ENCODE assay signal across 16 mouse cellular contexts in genomic region chr2:28798390-28798789, GRCm38 (mm10). TPM values are rescaled to one million over a fixed set of nuclear protein-coding genes. Genes with fewer than 3 reads are reported as not detected.
A peak's percentile ranks its signal among the peaks of the same experiment; 100 is the strongest.
DNase-seq lines count a peak whose midpoint lies in the region; ATAC-seq and TF ChIP-seq lines count a peak whose summit lies in the region.
"Had no signal": no experiment of that assay in that cellular context is flagged by ENCODE, and none has a peak within 500 bp of the region (broad histone marks: within the 10 kb centered on the region; RNA-seq: fewer than 3 reads in every experiment).

No protein-coding gene starts in this region.

- peak overlapping the region; percentile 46 for H3K27ac ChIP-seq in heart, embryonic 11.5 days (ENCODE audit: low read depth, low read length)
- H3K27ac ChIP-seq in heart, adult 2 months: no peak overlapping the region
- peak overlapping the region; percentile 70 for H3K27ac ChIP-seq in kidney, embryonic 16.5 days (ENCODE audit: low read length)
- 0 out of 2 replicates have a peak overlapping the region, but pooled peaks have one; percentile 18 for H3K27ac ChIP-seq in neural tube, embryonic 15.5 days (replicated peaks)
- H3K27ac ChIP-seq: embryonic facial prominence, embryonic 15.5 days; left cerebral cortex, adult 2 months; liver, embryonic 12.5 days; neural tube, embryonic 12.5 days had no signal

- no peaks in the 10 kb centered on the region for H3K27me3 ChIP-seq in heart, embryonic 11.5 days (ENCODE audit: control insufficient read depth, insufficient read depth, low read length)
- H3K27me3 ChIP-seq in heart, adult 2 months (ENCODE audit: control insufficient read depth, insufficient read depth, low read length): no peaks in the 10 kb centered on the region; the same call in 1 of the 2 replicates
- H3K27me3 ChIP-seq in kidney, embryonic 16.5 days (ENCODE audit: insufficient read depth, low read length): no peaks in the 10 kb centered on the region
- H3K27me3 ChIP-seq in neural tube, embryonic 15.5 days (replicated peaks): 0 out of 2 replicates have a peak, but pooled peaks cover 3% of the 10 kb centered on the region

- TF ChIP-seq EP300 in heart, adult 2 months (IDR thresholded peaks at IDR 0.05; ENCODE audit: insufficient read depth, low read depth, low read length): no peak

- H3K4me2 ChIP-seq in heart, embryonic 11.5 days: no peak overlapping the region
- no peak overlapping the region for H3K4me2 ChIP-seq in kidney, embryonic 16.5 days (replicated peaks; ENCODE audit: low read depth, low read length)
- H3K4me2 ChIP-seq in neural tube, embryonic 15.5 days: no peak overlapping the region
- H3K4me2 ChIP-seq: embryonic facial prominence, embryonic 15.5 days; liver, embryonic 12.5 days; neural tube, embryonic 12.5 days had no signal

- peaks cover 4% of the 10 kb centered on the region for H3K4me1 ChIP-seq in heart, embryonic 11.5 days (ENCODE audit: control insufficient read depth, insufficient read depth, low read length)
- no peaks in the 10 kb centered on the region for H3K4me1 ChIP-seq in heart, adult 2 months (ENCODE audit: control insufficient read depth, insufficient read depth, low read length)
- H3K4me1 ChIP-seq in kidney, embryonic 16.5 days (ENCODE audit: insufficient read depth, low read length): peaks cover 8% of the 10 kb centered on the region
- H3K4me1 ChIP-seq in neural tube, embryonic 15.5 days: peaks cover 25% of the 10 kb centered on the region
- H3K4me1 ChIP-seq: liver, embryonic 12.5 days had no signal

- WGBS in heart, embryonic 11.5 days (ENCODE audit: insufficient replicate concordance): 33% methylated on average over 3 of the region's 3 CpGs
- 25% methylated on average over 3 of the region's 3 CpGs for WGBS in heart, adult 2 months
- WGBS in kidney, embryonic 16.5 days: 11% methylated on average over 3 of the region's 3 CpGs
- WGBS in neural tube, embryonic 15.5 days: 40% methylated on average over 3 of the region's 3 CpGs

- no peaks in the 10 kb centered on the region for H3K79me2 ChIP-seq in heart, adult 2 months (replicated peaks; ENCODE audit: control insufficient read depth, insufficient read depth, low read length)

- no peaks in the 10 kb centered on the region for H3K36me3 ChIP-seq in heart, embryonic 11.5 days (ENCODE audit: control insufficient read depth, insufficient read depth, low read length)
- H3K36me3 ChIP-seq in heart, adult 2 months (ENCODE audit: control insufficient read depth, insufficient read depth, low read length): no peaks in the 10 kb centered on the region
- H3K36me3 ChIP-seq in kidney, embryonic 16.5 days (ENCODE audit: insufficient read depth, low read length): no peaks in the 10 kb centered on the region
- H3K36me3 ChIP-seq in neural tube, embryonic 15.5 days: no peaks in the 10 kb centered on the region
- H3K36me3 ChIP-seq: embryonic facial prominence, embryonic 15.5 days; G1E; liver, embryonic 12.5 days; neural tube, embryonic 12.5 days had no signal

- H3K9me3 ChIP-seq in heart, embryonic 11.5 days (replicated peaks; ENCODE audit: control insufficient read depth, low read length): no peaks in the 10 kb centered on the region
- H3K9me3 ChIP-seq in kidney, embryonic 16.5 days (ENCODE audit: low read length): no peaks in the 10 kb centered on the region
- no peaks in the 10 kb centered on the region for H3K9me3 ChIP-seq in neural tube, embryonic 15.5 days (replicated peaks)
- H3K9me3 ChIP-seq: embryonic facial prominence, embryonic 15.5 days; G1E; liver, embryonic 12.5 days; neural tube, embryonic 12.5 days had no signal

- TF ChIP-seq POLR2A in heart, adult 2 months (IDR thresholded peaks at IDR 0.05; ENCODE audit: insufficient read depth, low read depth, low read length): no peak

- TF ChIP-seq CTCF in heart, adult 2 months (IDR thresholded peaks at IDR 0.05): no peak

- no peak for ATAC-seq in heart, embryonic 11.5 days (replicated peaks; ENCODE audit: insufficient number of reproducible peaks, low FRiP score, low TSS enrichment)
- no peak for ATAC-seq in kidney, embryonic 16.5 days (ENCODE audit: low FRiP score, low TSS enrichment)
- no peak for ATAC-seq in neural tube, embryonic 15.5 days (ENCODE audit: low FRiP score)
- no peak for ATAC-seq in activated CD4-positive, CD25-positive, alpha-beta regulatory T cell, adult 4 months
- ATAC-seq: liver, embryonic 12.5 days had no signal

- no peak overlapping the region for H3K4me3 ChIP-seq in heart, embryonic 11.5 days (ENCODE audit: low read depth, low read length)
- H3K4me3 ChIP-seq in heart, adult 2 months: no peak overlapping the region
- no peak overlapping the region for H3K4me3 ChIP-seq in kidney, embryonic 16.5 days (ENCODE audit: low read length)
- no peak overlapping the region for H3K4me3 ChIP-seq in neural tube, embryonic 15.5 days (replicated peaks)
- H3K4me3 ChIP-seq: embryonic facial prominence, embryonic 15.5 days; left cerebral cortex, adult 2 months; liver, embryonic 12.5 days; neural tube, embryonic 12.5 days had no signal

- no peak overlapping the region for H3K9ac ChIP-seq in heart, embryonic 11.5 days (ENCODE audit: low read depth, low read length)
- no peak overlapping the region for H3K9ac ChIP-seq in heart, adult 2 months (ENCODE audit: low read depth, low read length)
- H3K9ac ChIP-seq in kidney, embryonic 16.5 days (replicated peaks; ENCODE audit: low read length): no peak overlapping the region
- no peak overlapping the region for H3K9ac ChIP-seq in neural tube, embryonic 15.5 days (replicated peaks)
- H3K9ac ChIP-seq: embryonic facial prominence, embryonic 15.5 days; liver, embryonic 12.5 days; neural tube, embryonic 12.5 days had no signal

- DNase-seq in heart, adult 2 months: no peak
- no peak for DNase-seq in kidney, adult 11 months
- DNase-seq in right cerebral cortex, postnatal 4 days: peak; percentile 34
- no peak for DNase-seq in right cerebral cortex, postnatal 36 days (ENCODE audit: low spot score in 2 of 2)
- DNase-seq: B cell, adult 2 months; cerebellum, postnatal 14 days; heart, adult 11 months had no signal

- intact Hi-C loops in heart, adult 2 months (cut with DNase I): no loop called here

RNA-seq across cellular contexts. Expression of gene Gtf3c4, which starts 41.8 kb away (rescaled TPM):
- polyA plus RNA-seq in heart, embryonic 11.5 days (2014; fragmentation: Nextera tagmentation; extraction: Ambion mirVana): 13.7 and 13.9 TPM in 2 replicates
- total RNA-seq in heart, adult 2 months (2021): 10 to 100 TPM; 16.7 to 18.4 TPM
- 4.5 and 9.6 TPM in 2 replicates for polyA plus RNA-seq in heart, adult 2 months (2012; rRNA removed)
- polyA plus RNA-seq in kidney, embryonic 16.5 days (2015; fragmentation: Nextera tagmentation; extraction: Ambion mirVana): 16.0 and 16.7 TPM in 2 replicates
- polyA plus RNA-seq in neural tube, embryonic 15.5 days (2015; fragmentation: Nextera tagmentation; extraction: Ambion mirVana): 14.2 and 14.4 TPM in 2 replicates
- 1 to 10 TPM; 1.9 to 2.4 TPM for polyA plus RNA-seq in activated CD4-positive, CD25-positive, alpha-beta regulatory T cell, adult 4 months (2017; shearing (Covaris generic))

RNA-seq across cellular contexts. Expression of gene Ddx31, which starts 41.8 kb away (rescaled TPM):
- 9.1 and 9.4 TPM in 2 replicates for polyA plus RNA-seq in heart, embryonic 11.5 days (2014; fragmentation: Nextera tagmentation; extraction: Ambion mirVana)
- 1 to 10 TPM; 4.1 to 4.5 TPM for total RNA-seq in heart, adult 2 months (2021)
- polyA plus RNA-seq in heart, adult 2 months (2012; rRNA removed): 1.5 and 2.0 TPM in 2 replicates
- polyA plus RNA-seq in kidney, embryonic 16.5 days (2015; fragmentation: Nextera tagmentation; extraction: Ambion mirVana): 14.1 and 14.3 TPM in 2 replicates
- 11.0 and 12.3 TPM in 2 replicates for polyA plus RNA-seq in neural tube, embryonic 15.5 days (2015; fragmentation: Nextera tagmentation; extraction: Ambion mirVana)
- polyA plus RNA-seq in activated CD4-positive, CD25-positive, alpha-beta regulatory T cell, adult 4 months (2017; shearing (Covaris generic)): 10 to 100 TPM; 11.1 to 11.4 TPM
